Mouse (Mus musculus) urinary bladder, postnatal 0 days (tissue): ENCODE data around the gene Gpr137c. TPM values are rescaled to one million over a fixed set of nuclear protein-coding genes. Genes with fewer than 3 reads are reported as not detected.

Experiments
- polyA plus RNA-seq: library from polyadenylated mRNA; unstranded; fragments of >200 nt; fragmentation: Nextera tagmentation; extraction: Ambion mirVana; gene quantifications from 2 replicates; pipeline ENCODE4 v1.2.1, GENCODE M21; 2015

The Gpr137c gene
- 0.39 and 0.76 TPM in 2 replicates for polyA plus RNA-seq

DNA sequence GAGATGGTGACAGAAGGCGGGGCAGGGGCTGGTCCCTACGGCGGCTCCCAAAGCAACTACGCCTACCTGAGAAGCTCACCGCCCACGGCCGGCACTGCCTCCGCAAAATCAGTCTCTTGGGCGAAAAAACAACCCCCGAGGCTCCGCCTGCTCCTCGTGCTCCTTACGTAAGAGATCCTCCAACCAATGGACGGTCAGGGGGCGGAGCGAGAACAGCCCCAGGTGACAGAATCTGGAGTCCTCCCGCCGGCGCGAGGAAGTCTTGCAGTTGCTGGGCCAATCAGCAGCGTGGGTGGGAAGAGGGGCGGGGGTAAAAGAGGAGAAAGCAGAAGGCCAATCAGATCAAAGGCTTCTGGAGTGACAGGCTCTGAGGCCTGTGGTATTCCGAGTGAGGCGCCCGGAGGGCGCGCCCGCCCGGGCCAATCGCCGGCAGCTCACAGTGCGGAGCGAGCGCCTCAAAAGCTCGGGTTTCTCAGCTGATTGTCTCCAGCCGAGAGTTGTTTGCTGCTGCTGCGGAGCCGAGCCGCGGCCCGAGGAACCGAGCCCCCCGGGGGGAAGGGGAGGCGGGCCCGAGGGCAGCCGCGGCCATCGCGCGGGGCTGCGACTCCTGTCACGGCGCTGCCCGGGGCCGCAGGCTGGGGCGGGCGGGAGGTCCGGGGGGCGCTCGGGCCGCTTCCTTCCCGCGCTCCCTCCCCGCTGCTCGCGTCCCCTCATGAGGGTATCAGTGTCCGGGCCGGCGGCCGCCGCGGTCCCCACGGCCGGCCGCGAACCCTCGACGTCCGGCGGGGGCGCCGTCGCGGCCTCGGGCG is at the start of gene Gpr137c:
Gene Gpr137c, plus strand, starts transcription at position 437 of the 809 bp plus-strand sequence.

DNA sequence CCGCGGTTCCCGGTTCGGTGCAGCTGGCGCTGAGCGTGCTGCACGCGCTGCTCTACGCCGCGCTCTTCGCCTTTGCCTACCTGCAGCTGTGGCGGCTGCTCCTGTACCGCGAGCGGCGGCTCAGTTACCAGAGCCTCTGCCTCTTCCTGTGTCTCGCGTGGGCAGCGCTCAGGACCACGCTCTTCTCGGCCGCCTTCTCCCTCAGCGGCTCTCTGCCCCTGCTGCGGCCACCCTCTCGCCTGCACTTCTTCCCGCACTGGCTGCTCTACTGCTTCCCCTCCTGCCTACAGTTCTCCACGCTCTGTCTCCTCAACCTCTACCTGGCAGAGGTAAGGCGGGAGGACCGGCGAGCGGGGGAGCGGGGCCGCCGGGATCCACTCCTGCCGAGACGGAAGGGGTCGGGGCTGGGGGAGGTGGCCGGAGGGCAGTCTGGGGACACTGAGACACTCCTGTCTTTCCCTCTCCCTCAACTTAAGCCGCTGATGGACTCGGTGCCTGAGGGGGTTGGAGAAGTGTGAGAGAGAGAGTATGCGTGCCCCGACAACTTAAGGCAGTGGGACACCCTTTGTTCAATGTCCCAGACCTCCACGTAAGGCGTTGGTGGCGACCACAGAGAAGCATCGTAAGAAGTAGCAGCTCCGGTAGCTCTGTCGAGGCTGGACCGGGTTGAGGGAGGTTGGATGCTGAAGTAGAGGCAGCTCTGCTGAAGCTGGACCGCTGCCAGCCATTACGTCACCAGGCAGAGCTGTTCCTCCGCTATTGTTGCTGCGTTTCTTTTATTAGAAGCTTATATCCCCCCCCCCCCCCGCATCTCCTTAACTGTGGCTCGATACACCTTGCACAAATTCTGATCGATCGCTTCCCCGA is 806 bp downstream of the Gpr137c start, which contains the start of gene Txndc16:
Gene Txndc16, minus strand, starts transcription at position 239 of the 867 bp plus-strand sequence.

DNA sequence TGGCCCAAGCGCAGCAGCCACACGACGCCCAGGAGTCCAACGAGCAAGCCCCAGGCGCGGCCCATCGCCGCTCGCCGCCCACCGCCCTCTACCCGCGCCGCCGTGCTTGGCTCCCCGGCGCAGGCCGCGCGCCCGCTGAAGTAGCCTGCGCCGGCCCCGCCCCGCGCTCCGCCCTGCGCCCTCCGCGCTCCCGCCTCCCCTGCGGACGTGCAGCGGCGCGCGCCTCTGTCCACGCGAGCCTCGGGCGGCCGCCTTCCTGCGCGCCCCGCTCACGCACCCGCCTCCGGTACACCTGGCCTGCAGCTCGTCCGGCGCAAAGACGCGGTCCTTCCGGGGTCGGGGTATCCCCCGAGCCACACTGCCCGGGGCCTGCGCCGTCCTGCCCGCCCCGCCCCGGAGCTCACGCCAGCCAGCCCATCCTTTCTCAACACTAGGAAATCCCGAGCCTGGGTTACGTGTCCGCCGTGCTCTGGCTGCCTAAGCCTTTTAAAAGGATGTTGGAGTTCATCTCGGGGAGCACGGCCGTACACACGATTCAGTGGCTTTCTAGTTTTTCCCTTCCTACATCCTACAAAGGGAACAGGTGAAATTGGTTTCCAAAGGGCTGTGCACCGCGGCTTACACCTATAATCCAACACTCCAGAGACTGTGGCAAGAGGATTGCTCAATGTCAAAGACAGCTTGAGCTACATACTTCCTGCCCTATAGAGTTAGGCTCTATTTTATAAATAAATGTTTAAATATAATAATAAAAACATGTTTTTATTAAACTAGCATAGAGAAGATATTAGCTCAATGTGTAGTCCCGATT is 99.1 kb downstream of the Gpr137c start, which contains the start of gene Ero1l:
Gene Ero1l, minus strand, starts transcription at position 346 of the 811 bp plus-strand sequence.

DNA sequence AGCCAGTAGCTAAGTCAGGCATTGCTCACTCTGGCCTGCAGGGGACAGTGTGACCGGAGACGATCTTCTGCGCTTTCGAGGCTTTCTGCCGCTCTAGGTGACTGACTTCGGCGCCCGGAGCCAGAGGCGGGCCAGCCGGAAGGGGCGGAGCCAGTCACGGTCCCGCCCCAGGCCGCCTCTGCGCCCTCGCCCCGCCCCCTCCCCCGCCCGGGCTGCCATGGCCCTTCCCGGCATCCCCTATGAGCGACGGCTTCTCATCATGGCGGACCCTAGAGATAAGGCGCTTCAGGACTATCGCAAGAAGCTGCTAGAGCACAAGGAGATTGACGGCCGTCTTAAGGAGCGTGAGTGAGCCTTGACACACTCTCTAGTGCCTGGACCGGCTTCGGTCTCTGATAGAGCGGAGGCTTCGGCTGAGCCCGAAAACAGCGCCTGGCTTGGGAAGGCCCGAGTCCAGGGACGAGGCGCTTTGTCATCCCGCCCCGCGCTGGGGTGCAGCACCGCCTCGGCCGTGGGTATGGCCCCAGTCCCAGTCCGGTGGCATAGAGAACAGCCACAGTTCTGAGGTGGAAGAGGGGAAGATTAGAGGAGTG is 110.2 kb downstream of the Gpr137c start, which contains the start of gene Psmc6:
Gene Psmc6, plus strand, starts transcription at position 200 of the 593 bp plus-strand sequence.

Other genes with a start within 250 kb of the Gpr137c start
- 3.9 and 4.3 TPM in 2 replicates for gene Ptger2, start 231.5 kb upstream of the Gpr137c start, polyA plus RNA-seq
- gene Txndc16, start 611 bp downstream of the Gpr137c start, polyA plus RNA-seq: 8.5 and 9.7 TPM in 2 replicates
- gene Ero1l, start 99.1 kb downstream of the Gpr137c start, polyA plus RNA-seq: 38.1 and 46.1 TPM in 2 replicates
- gene Psmc6, start 110.1 kb downstream of the Gpr137c start, polyA plus RNA-seq: 107 and 126 TPM in 2 replicates
- gene Styx, start 131.4 kb downstream of the Gpr137c start, polyA plus RNA-seq: 59.1 and 63.8 TPM in 2 replicates
- 31.7 and 42.8 TPM in 2 replicates for gene Gnpnat1, start 185.2 kb downstream of the Gpr137c start, polyA plus RNA-seq